Mouse (Mus musculus) neural tube, embryonic 13.5 days (tissue): ENCODE results near the gene Ubr7. TPM values are rescaled to one million over a fixed set of nuclear protein-coding genes. Genes with fewer than 3 reads are reported as not detected.

Experiments
- ATAC-seq: fragments of 200-750 bp; cut with Nextera tagmentation; 2 replicates; pipeline ENCODE4 v1.8.0; 2017; ENCODE audit warnings: low read depth, mild to moderate bottlenecking, moderate TSS enrichment, moderate library complexity
- H3K27ac ChIP-seq: fragments of 300-500 bp; sonication (generic); replicated peaks from 2 replicates; pipeline ENCODE4 v1.5.1; 2015; ENCODE audit warnings: moderate library complexity, mild to moderate bottlenecking, inconsistent platforms
- H3K27me3 ChIP-seq: fragments of 300-500 bp; sonication (generic); 2 replicates; pipeline ENCODE4 v1.6.1; 2015; ENCODE audit warnings: mild to moderate bottlenecking, inconsistent platforms
- H3K36me3 ChIP-seq: fragments of 300-500 bp; sonication (generic); 2 replicates; pipeline ENCODE4 v1.6.1; 2015; ENCODE audit warnings: mild to moderate bottlenecking, inconsistent platforms
- H3K4me1 ChIP-seq: fragments of 300-500 bp; sonication (generic); replicated peaks from 2 replicates; pipeline ENCODE4 v1.6.1; 2015; ENCODE audit warnings: inconsistent platforms
- H3K4me2 ChIP-seq: fragments of 300-500 bp; sonication (generic); 2 replicates; pipeline ENCODE4 v1.6.1; 2015; ENCODE audit warnings: inconsistent platforms, mild to moderate bottlenecking, moderate library complexity
- H3K4me3 ChIP-seq: fragments of 300-500 bp; sonication (generic); 2 replicates; pipeline ENCODE4 v1.5.1; 2015; ENCODE audit warnings: mild to moderate bottlenecking, inconsistent platforms
- H3K9ac ChIP-seq: fragments of 300-500 bp; sonication (generic); 2 replicates; pipeline ENCODE4 v1.6.1; 2015; ENCODE audit warnings: moderate library complexity, mild to moderate bottlenecking, inconsistent platforms
- H3K9me3 ChIP-seq: fragments of 300-500 bp; sonication (generic); 2 replicates; pipeline ENCODE4 v1.6.1; 2016; ENCODE audit warnings: inconsistent platforms
- WGBS: fragments of 180-500 bp; shearing (Covaris S2); methylation state at CpG from one replicate; pipeline ENCODE4 v1.1.7; 2015; 5-methylcytosine and 5-hydroxymethylcytosine counted together
- polyA plus RNA-seq: library from polyadenylated mRNA; unstranded; fragments of >200 nt; fragmentation: Nextera tagmentation; extraction: Ambion mirVana; gene quantifications from 2 replicates; pipeline ENCODE4 v1.2.1, GENCODE M21; 2015

Gene Ubr7
- polyA plus RNA-seq, 1 experiment from 2014 or later = 39.0 TPM

DNA sequence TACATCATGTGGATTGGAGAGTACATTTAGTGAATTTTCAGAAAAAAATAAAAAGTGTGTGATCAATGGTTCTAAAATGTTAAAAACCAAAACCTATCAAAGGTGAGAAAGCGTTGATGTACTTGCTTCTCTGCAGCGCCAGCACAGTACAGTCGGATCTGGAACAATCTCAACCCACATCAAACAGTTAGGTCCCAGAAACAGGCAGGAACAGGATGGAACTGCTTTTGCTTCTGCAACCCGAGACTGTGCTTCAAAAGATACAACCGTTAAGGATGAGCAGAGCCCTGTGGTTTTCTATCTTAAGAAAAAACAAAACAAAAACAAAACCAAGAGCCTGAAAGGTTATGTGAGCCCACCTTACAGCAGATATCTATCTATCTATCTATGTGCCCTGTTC, 25.1 kb downstream of the Ubr7 start:
- H3K4me2 ChIP-seq = no peak overlapping the region
- no peak for ATAC-seq
- H3K9ac ChIP-seq = no peak overlapping the region
- peaks cover 62% of the 10 kb centered on the region for H3K36me3 ChIP-seq
- 94% methylated on average over 5 of the region's 5 CpGs for WGBS
- no peaks in the 10 kb centered on the region for H3K9me3 ChIP-seq
- H3K27ac ChIP-seq = no peak overlapping the region
- H3K4me3 ChIP-seq = no peak overlapping the region
- no peaks in the 10 kb centered on the region for H3K27me3 ChIP-seq
- no peaks in the 10 kb centered on the region for H3K4me1 ChIP-seq

- Histone ChIP-seq H3K4me3 (no peak overlapping the region), H3K9ac (no peak overlapping the region), H3K27ac (no peak overlapping the region), H3K4me1 (no peaks in the 10 kb centered on the region), H3K4me2 (no peak overlapping the region), H3K36me3 (peaks cover 69% of the 10 kb centered on the region), H3K27me3 (no peaks in the 10 kb centered on the region), H3K9me3 (no peaks in the 10 kb centered on the region)
- ATAC-seq = no peak
- WGBS = 88% methylated on average over 19 of the region's 19 CpGs
These were observed 27.3 kb downstream of the Ubr7 start for GRCm38 (mm10) chr12:102784899-102785592.

GRCm38 (mm10) chr12:102785593-102785985, 27.8 kb downstream of the Ubr7 start:
- Histone ChIP-seq H3K9ac (no peak overlapping the region), H3K36me3 (peaks cover 75% of the 10 kb centered on the region), H3K9me3 (no peaks in the 10 kb centered on the region), H3K27ac (no peak overlapping the region), H3K4me3 (no peak overlapping the region), H3K4me2 (no peak overlapping the region), H3K27me3 (no peaks in the 10 kb centered on the region), H3K4me1 (no peaks in the 10 kb centered on the region)
- ATAC-seq = no peak
- WGBS = 83% methylated on average over 5 of the region's 5 CpGs

- Histone ChIP-seq H3K4me3 (no peak overlapping the region), H3K27ac (no peak overlapping the region), H3K4me1 (no peaks in the 10 kb centered on the region), H3K9ac (no peak overlapping the region), H3K27me3 (no peaks in the 10 kb centered on the region), H3K4me2 (no peak overlapping the region), H3K36me3 (peaks cover 83% of the 10 kb centered on the region), H3K9me3 (no peaks in the 10 kb centered on the region)
- 91% methylated on average over 7 of the region's 7 CpGs for WGBS
- no peak for ATAC-seq
These were observed 30.2 kb downstream of the Ubr7 start for GRCm38 (mm10) chr12:102787927-102788326.

DNA sequence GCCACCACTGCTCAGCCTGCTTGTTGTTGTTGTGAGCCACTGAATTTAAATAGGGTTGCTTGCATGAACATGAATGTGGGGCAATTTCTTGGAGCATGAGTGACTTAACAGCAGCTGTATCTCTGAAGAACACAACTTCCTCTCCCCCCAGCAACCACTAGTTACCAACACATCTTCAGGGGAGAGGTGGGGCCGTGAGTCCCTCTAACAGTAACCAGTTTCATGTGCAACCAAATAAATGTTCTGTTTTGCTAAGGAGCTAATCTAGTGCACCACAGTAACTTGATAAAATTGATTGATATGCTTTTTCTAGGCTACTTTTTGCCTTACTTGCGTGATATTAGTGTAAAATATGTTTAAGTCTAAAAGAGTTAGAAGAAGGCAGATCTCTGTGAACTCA, 41.8 kb downstream of the Ubr7 start:
- H3K27ac ChIP-seq = no peak overlapping the region
- H3K4me3 ChIP-seq = no peak overlapping the region
- H3K27me3 ChIP-seq = no peaks in the 10 kb centered on the region
- no peak overlapping the region for H3K9ac ChIP-seq
- no peak overlapping the region for H3K4me2 ChIP-seq
- ATAC-seq = no peak
- H3K36me3 ChIP-seq = peaks cover 30% of the 10 kb centered on the region
- no peaks in the 10 kb centered on the region for H3K4me1 ChIP-seq
- 94% methylated on average over 2 of the region's 2 CpGs for WGBS
- H3K9me3 ChIP-seq = no peaks in the 10 kb centered on the region

DNA sequence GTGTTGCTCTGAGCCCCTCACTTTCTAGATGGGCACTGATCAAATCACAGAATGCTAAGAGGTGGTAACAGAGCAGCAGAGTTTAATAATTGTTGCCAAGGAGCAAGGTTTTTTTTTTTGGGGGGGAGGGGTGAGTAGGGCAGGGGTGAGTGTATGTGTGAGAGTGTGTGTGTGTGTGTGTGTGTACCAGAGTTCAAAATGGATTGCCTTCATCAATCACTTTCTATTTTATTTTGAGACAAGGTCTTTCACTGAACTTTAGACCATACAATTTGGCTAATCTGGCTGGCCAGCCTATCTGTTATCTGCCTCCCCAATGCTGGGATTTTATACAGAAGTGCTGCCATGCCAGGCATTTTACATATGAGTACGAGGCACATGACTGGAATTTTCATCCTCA, 57.1 kb downstream of the Ubr7 start:
- H3K4me2 ChIP-seq = no peak overlapping the region
- peaks cover 25% of the 10 kb centered on the region for H3K36me3 ChIP-seq
- WGBS = 65% methylated on average over 1 of the region's 1 CpGs
- H3K9me3 ChIP-seq = no peaks in the 10 kb centered on the region
- H3K9ac ChIP-seq = no peak overlapping the region
- no peak overlapping the region for H3K4me3 ChIP-seq
- H3K4me1 ChIP-seq = no peaks in the 10 kb centered on the region
- no peak overlapping the region for H3K27ac ChIP-seq
- H3K27me3 ChIP-seq = no peaks in the 10 kb centered on the region
- ATAC-seq = no peak

- H3K9ac ChIP-seq = no peak overlapping the region
- 93% methylated on average over 1 of the region's 1 CpGs for WGBS
- H3K4me1 ChIP-seq = no peaks in the 10 kb centered on the region
- H3K27ac ChIP-seq = no peak overlapping the region
- no peaks in the 10 kb centered on the region for H3K9me3 ChIP-seq
- no peak overlapping the region for H3K4me3 ChIP-seq
- no peak overlapping the region for H3K4me2 ChIP-seq
- H3K27me3 ChIP-seq = no peaks in the 10 kb centered on the region
- no peaks in the 10 kb centered on the region for H3K36me3 ChIP-seq
- no peak for ATAC-seq
These were observed 68.6 kb downstream of the Ubr7 start for GRCm38 (mm10) chr12:102826399-102826798.

GRCm38 (mm10) chr12:102827119-102827518, 69.4 kb downstream of the Ubr7 start:
- 96% methylated on average over 1 of the region's 1 CpGs for WGBS
- H3K36me3 ChIP-seq = no peaks in the 10 kb centered on the region
- H3K27me3 ChIP-seq = no peaks in the 10 kb centered on the region
- H3K9ac ChIP-seq = no peak overlapping the region
- no peak overlapping the region for H3K27ac ChIP-seq
- H3K4me1 ChIP-seq = no peaks in the 10 kb centered on the region
- H3K4me3 ChIP-seq = no peak overlapping the region
- no peak overlapping the region for H3K4me2 ChIP-seq
- no peaks in the 10 kb centered on the region for H3K9me3 ChIP-seq
- ATAC-seq = no peak

Other genes starting within 250 kb of the Ubr7 start
- 113 and 129 TPM in 2 replicates for gene Chga, start 203.0 kb upstream of the Ubr7 start, polyA plus RNA-seq
- 30.9 and 34.0 TPM in 2 replicates for gene Itpk1, start 53.0 kb upstream of the Ubr7 start, polyA plus RNA-seq
- gene Moap1, start 14.3 kb upstream of the Ubr7 start, polyA plus RNA-seq = 53.0 and 58.6 TPM in 2 replicates
- gene Tmem251, start 14.2 kb upstream of the Ubr7 start, polyA plus RNA-seq = 11.0 and 13.3 TPM in 2 replicates
- gene Gm28051, start 202 bp upstream of the Ubr7 start, polyA plus RNA-seq = not detected in 2 replicates
- gene Gon7, start 164 bp upstream of the Ubr7 start, polyA plus RNA-seq = 50.3 and 50.8 TPM in 2 replicates
- gene Gm20604, start 705 bp downstream of the Ubr7 start, polyA plus RNA-seq = 37.6 and 41.3 TPM in 2 replicates
- 14.0 and 15.2 TPM in 2 replicates for gene Btbd7, start 120.5 kb downstream of the Ubr7 start, polyA plus RNA-seq
- not detected in 2 replicates for gene Cox8c, start 141.3 kb downstream of the Ubr7 start, polyA plus RNA-seq
- 5.8 and 6.5 TPM in 2 replicates for gene Unc79, start 190.9 kb downstream of the Ubr7 start, polyA plus RNA-seq